In genomic region chr10:121994660-121995059, GRCm38 (mm10) we compare ENCODE assay signal across 18 mouse cellular contexts. TPM values are rescaled to one million over a fixed set of nuclear protein-coding genes. Genes with fewer than 3 reads are reported as not detected.
"Had no signal": no experiment of that assay in that cellular context is flagged by ENCODE, and none has a peak within 500 bp of the region (broad histone marks: within the 10 kb centered on the region; RNA-seq: fewer than 3 reads in every experiment).

No protein-coding gene starts in this region.

- H3K9me3 ChIP-seq: liver, embryonic 13.5 days; liver, embryonic 15.5 days; lung, embryonic 15.5 days; midbrain, embryonic 13.5 days; stomach, embryonic 15.5 days had no signal

- H3K9ac ChIP-seq: liver, embryonic 13.5 days; liver, embryonic 15.5 days; liver, postnatal 0 days; lung, embryonic 15.5 days; midbrain, embryonic 13.5 days; stomach, embryonic 15.5 days had no signal

- H3K36me3 ChIP-seq: liver, embryonic 13.5 days; liver, embryonic 15.5 days; lung, embryonic 15.5 days; midbrain, embryonic 13.5 days; stomach, embryonic 15.5 days had no signal

- H3K27me3 ChIP-seq: liver, embryonic 13.5 days; liver, embryonic 15.5 days; lung, embryonic 15.5 days; midbrain, embryonic 13.5 days; stomach, embryonic 15.5 days had no signal

- DNase-seq: liver, embryonic 13.5 days; liver, postnatal 0 days; lung, adult 2 months; lung, postnatal 14 days; lung, postnatal 36 days; right cerebral cortex, postnatal 14 days; thymus, adult 2 months; thymus, postnatal 25 days; thymus, postnatal 4 days had no signal

- H3K4me3 ChIP-seq: liver, embryonic 13.5 days; liver, embryonic 15.5 days; lung, embryonic 15.5 days; midbrain, embryonic 13.5 days; stomach, embryonic 15.5 days had no signal

- ATAC-seq: liver, postnatal 0 days; lung, postnatal 0 days; midbrain, embryonic 13.5 days; midbrain, embryonic 16.5 days had no signal

- H3K4me2 ChIP-seq: liver, embryonic 13.5 days; liver, embryonic 15.5 days; lung, embryonic 15.5 days; midbrain, embryonic 13.5 days; stomach, embryonic 15.5 days had no signal

- H3K27ac ChIP-seq: liver, embryonic 13.5 days; liver, embryonic 15.5 days; lung, embryonic 15.5 days; macrophage; midbrain, embryonic 13.5 days; stomach, embryonic 15.5 days; stomach, postnatal 0 days had no signal

RNA-seq across cellular contexts. Expression of gene Srgap1, which starts 52.5 kb away (rescaled TPM):
- total RNA-seq: monocyte, adult 5-6 weeks had no signal
